Mouse (Mus musculus) stomach, postnatal 0 days (tissue): ENCODE measurements around the gene Ipp.

Experiments
- CTCF ChIP-seq: IDR thresholded peaks from 2 replicates; pipeline ENCODE4 v1.5.1; 2016; ENCODE audit warnings: antibody characterized with exemption, low read depth, mild to moderate bottlenecking, moderate library complexity
- EP300 ChIP-seq: optimal IDR thresholded peaks from 2 replicates; pipeline ENCODE3; 2016; ENCODE audit warnings: antibody characterized with exemption

GRCm38 (mm10) chr4:116555413-116556300 lies 48.3 kb downstream of the Ipp start, which contains the start of gene Tmem69:
- TF ChIP-seq CTCF (no peak), EP300 (no peak)
